Mouse (Mus musculus) embryonic facial prominence, embryonic 11.5 days (tissue): ENCODE data around the gene Rad51d. TPM values are rescaled to one million over a fixed set of nuclear protein-coding genes. Genes with fewer than 3 reads are reported as not detected.

Experiments used
- ATAC-seq: fragments of 200-750 bp; cut with Nextera tagmentation; replicated peaks from 2 replicates; pipeline ENCODE4 v1.8.0; 2017; ENCODE audit warnings: low read depth; ENCODE audit not compliant: insufficient number of reproducible peaks, low FRiP score, low TSS enrichment
- DNase-seq: peaks from one replicate; pipeline ENCODE4 v3.0.0-alpha.2; 2015; ENCODE audit warnings: low spot score
- H3K27ac ChIP-seq: fragments of 300-500 bp; sonication (generic); replicated peaks from 2 replicates; pipeline ENCODE4 v1.5.1; 2014; ENCODE audit warnings: mild to moderate bottlenecking, low read depth, low read length, control low read depth
- H3K27me3 ChIP-seq: fragments of 300-500 bp; sonication (generic); 2 replicates; pipeline ENCODE4 v1.6.1; 2014; ENCODE audit warnings: mild to moderate bottlenecking, low read length, moderate library complexity, mixed read lengths; ENCODE audit not compliant: control insufficient read depth, insufficient read depth
- H3K36me3 ChIP-seq: fragments of 300-500 bp; sonication (generic); replicated peaks from 2 replicates; pipeline ENCODE4 v1.6.1; 2014; ENCODE audit warnings: low read depth, mild to moderate bottlenecking, low read length, moderate library complexity, mixed read lengths; ENCODE audit not compliant: control insufficient read depth, insufficient read depth
- H3K4me1 ChIP-seq: fragments of 300-500 bp; sonication (generic); 2 replicates; pipeline ENCODE4 v1.6.1; 2014; ENCODE audit warnings: low read length, mixed read lengths; ENCODE audit not compliant: control insufficient read depth, insufficient read depth
- H3K4me2 ChIP-seq: fragments of 300-500 bp; sonication (generic); 2 replicates; pipeline ENCODE4 v1.6.1; 2014; ENCODE audit warnings: low read depth, mild to moderate bottlenecking, control low read depth, low read length, moderate library complexity
- H3K4me3 ChIP-seq: fragments of 300-500 bp; sonication (generic); 2 replicates; pipeline ENCODE4 v1.5.1; 2014; ENCODE audit warnings: low read depth, low read length, control low read depth
- H3K9ac ChIP-seq: fragments of 300-500 bp; sonication (generic); replicated peaks from 2 replicates; pipeline ENCODE4 v1.6.1; 2014; ENCODE audit warnings: mild to moderate bottlenecking, control low read depth, low read length
- H3K9me3 ChIP-seq: fragments of 300-500 bp; sonication (generic); replicated peaks from 2 replicates; pipeline ENCODE4 v1.6.1; 2016; ENCODE audit warnings: mild to moderate bottlenecking, low read length, inconsistent platforms, mixed read lengths; ENCODE audit not compliant: control insufficient read depth
- WGBS: fragments of 180-500 bp; shearing (Covaris S2); extraction: QIAGEN DNeasy Blood & Tissue Kit; methylation state at CpG from one replicate; pipeline ENCODE4 v1.1.7; 2014; 5-methylcytosine and 5-hydroxymethylcytosine counted together
- polyA plus RNA-seq: library from polyadenylated mRNA; unstranded; fragments of >200 nt; fragmentation: Nextera tagmentation; extraction: Ambion mirVana; gene quantifications from 2 replicates; pipeline ENCODE4 v1.2.1, GENCODE M21; 2014

Gene Rad51d
- polyA plus RNA-seq, 1 experiment from 2014 or later, result 13.4 TPM

- peak overlapping the region; percentile 75 for H3K9ac ChIP-seq
- 5% methylated on average over 36 of the region's 36 CpGs for WGBS
- peak overlapping the region; percentile 86 for H3K4me2 ChIP-seq
- H3K27me3 ChIP-seq, result no peaks in the 10 kb centered on the region
- H3K9me3 ChIP-seq, result no peaks in the 10 kb centered on the region
- DNase-seq (peak; percentile 43), ATAC-seq (peak; percentile 58; the same call in 1 of the 2 replicates)
- H3K4me1 ChIP-seq, result no peaks in the 10 kb centered on the region; the same call in 1 of the 2 replicates
- H3K27ac ChIP-seq, result no peak overlapping the region
- no peaks in the 10 kb centered on the region for H3K36me3 ChIP-seq
- H3K4me3 ChIP-seq, result peak overlapping the region; percentile 77
Observed at GRCm38 (mm10) chr11:82870173-82871030, 20.0 kb downstream of the Rad51d start.

- ATAC-seq (no peak), DNase-seq (no peak)
- H3K36me3 ChIP-seq, result no peaks in the 10 kb centered on the region
- no peaks in the 10 kb centered on the region; the same call in 1 of the 2 replicates for H3K4me1 ChIP-seq
- no peak overlapping the region for H3K27ac ChIP-seq
- peak overlapping the region; percentile 77; the same call in 1 of the 2 replicates for H3K4me3 ChIP-seq
- no peak overlapping the region; the same call in 1 of the 2 replicates for H3K4me2 ChIP-seq
- H3K27me3 ChIP-seq, result no peaks in the 10 kb centered on the region
- no peaks in the 10 kb centered on the region for H3K9me3 ChIP-seq
- 70% methylated on average over 9 of the region's 9 CpGs for WGBS
- no peak overlapping the region for H3K9ac ChIP-seq
Observed at GRCm38 (mm10) chr11:82869506-82870172, 20.8 kb downstream of the Rad51d start.

GRCm38 (mm10) chr11:82867956-82868355, 22.5 kb downstream of the Rad51d start:
- DNase-seq, result no peak

GRCm38 (mm10) chr11:82866850-82867564, 23.4 kb downstream of the Rad51d start:
- Histone ChIP-seq H3K4me1 (no peaks in the 10 kb centered on the region; the same call in 1 of the 2 replicates), H3K4me2 (no peak overlapping the region), H3K4me3 (no peak overlapping the region), H3K27ac (no peak overlapping the region), H3K36me3 (no peaks in the 10 kb centered on the region), H3K9ac (no peak overlapping the region), H3K27me3 (no peaks in the 10 kb centered on the region), H3K9me3 (no peaks in the 10 kb centered on the region)
- no peak for ATAC-seq
- no peak for DNase-seq
- 41% methylated on average over 7 of the region's 7 CpGs for WGBS

More at GRCm38 (mm10) chr11:82867956-82868355, 22.5 kb downstream of the Rad51d start:
- ATAC-seq, result no peak
- H3K9ac ChIP-seq, result no peak overlapping the region
- H3K4me3 ChIP-seq, result no peak overlapping the region
- no peaks in the 10 kb centered on the region for H3K27me3 ChIP-seq
- no peak overlapping the region for H3K4me2 ChIP-seq
- H3K27ac ChIP-seq, result no peak overlapping the region
- no peaks in the 10 kb centered on the region for H3K36me3 ChIP-seq
- H3K9me3 ChIP-seq, result no peaks in the 10 kb centered on the region
- WGBS, result 75% methylated on average over 5 of the region's 5 CpGs
- H3K4me1 ChIP-seq, result no peaks in the 10 kb centered on the region; the same call in 1 of the 2 replicates

- Histone ChIP-seq H3K9me3 (no peaks in the 10 kb centered on the region), H3K36me3 (no peaks in the 10 kb centered on the region), H3K4me3 (no peak overlapping the region), H3K27me3 (no peaks in the 10 kb centered on the region), H3K4me2 (no peak overlapping the region), H3K9ac (no peak overlapping the region), H3K4me1 (no peaks in the 10 kb centered on the region; the same call in 1 of the 2 replicates), H3K27ac (no peak overlapping the region)
- WGBS, result 74% methylated on average over 10 of the region's 10 CpGs
- DNase-seq, result no peak
- no peak for ATAC-seq
Observed at GRCm38 (mm10) chr11:82865957-82866356, 24.5 kb downstream of the Rad51d start.

- Histone ChIP-seq H3K36me3 (no peaks in the 10 kb centered on the region), H3K4me3 (no peak overlapping the region), H3K4me1 (no peaks in the 10 kb centered on the region), H3K9me3 (no peaks in the 10 kb centered on the region), H3K9ac (no peak overlapping the region), H3K27ac (no peak overlapping the region), H3K4me2 (no peak overlapping the region), H3K27me3 (no peaks in the 10 kb centered on the region)
- DNase-seq (no peak), ATAC-seq (no peak)
- 66% methylated on average over 4 of the region's 4 CpGs for WGBS
Observed at GRCm38 (mm10) chr11:82863488-82863931, 26.9 kb downstream of the Rad51d start.

GRCm38 (mm10) chr11:82863059-82863458, 27.4 kb downstream of the Rad51d start:
- H3K9ac ChIP-seq, result no peak overlapping the region
- no peak overlapping the region for H3K27ac ChIP-seq
- DNase-seq (no peak), ATAC-seq (no peak)
- no peak overlapping the region for H3K4me2 ChIP-seq
- H3K27me3 ChIP-seq, result no peaks in the 10 kb centered on the region
- no peaks in the 10 kb centered on the region for H3K9me3 ChIP-seq
- H3K4me1 ChIP-seq, result no peaks in the 10 kb centered on the region
- WGBS, result 66% methylated on average over 2 of the region's 2 CpGs
- H3K36me3 ChIP-seq, result no peaks in the 10 kb centered on the region
- H3K4me3 ChIP-seq, result no peak overlapping the region
